Mouse (Mus musculus) stomach, embryonic 14.5 days (tissue): ENCODE results near the gene Pde6b. TPM values are rescaled to one million over a fixed set of nuclear protein-coding genes. Genes with fewer than 3 reads are reported as not detected.

Experiments
- ATAC-seq: fragments of 200-750 bp; cut with Nextera tagmentation; 2 replicates; pipeline ENCODE4 v1.8.0; 2017; ENCODE audit warnings: low read depth, moderate TSS enrichment; ENCODE audit not compliant: insufficient number of reproducible peaks, insufficient read depth, low FRiP score
- H3K27ac ChIP-seq: fragments of 300-500 bp; sonication (generic); 2 replicates; pipeline ENCODE4 v1.5.1; 2014; ENCODE audit warnings: mild to moderate bottlenecking, low read length, moderate library complexity, mixed read lengths
- H3K27me3 ChIP-seq: fragments of 300-500 bp; sonication (generic); 2 replicates; pipeline ENCODE4 v1.6.1; 2014; ENCODE audit warnings: low read length, control low read depth, mixed read lengths; ENCODE audit not compliant: control insufficient read depth, insufficient read depth
- H3K36me3 ChIP-seq: fragments of 300-500 bp; sonication (generic); 2 replicates; pipeline ENCODE4 v1.6.1; 2014; ENCODE audit warnings: mild to moderate bottlenecking, control low read depth, low read length, moderate library complexity, mixed read lengths; ENCODE audit not compliant: control insufficient read depth, insufficient read depth
- H3K4me1 ChIP-seq: fragments of 300-500 bp; sonication (generic); 2 replicates; pipeline ENCODE4 v1.6.1; 2014; ENCODE audit warnings: low read length, control low read depth, mixed read lengths; ENCODE audit not compliant: control insufficient read depth, insufficient read depth
- H3K4me2 ChIP-seq: fragments of 300-500 bp; sonication (generic); replicated peaks from 2 replicates; pipeline ENCODE4 v1.6.1; 2014; ENCODE audit warnings: low read depth, low read length, control low read depth
- H3K4me3 ChIP-seq: fragments of 300-500 bp; sonication (generic); 2 replicates; pipeline ENCODE4 v1.5.1; 2014; ENCODE audit warnings: low read depth, low read length, control low read depth
- H3K9ac ChIP-seq: fragments of 300-500 bp; sonication (generic); replicated peaks from 2 replicates; pipeline ENCODE4 v1.6.1; 2014; ENCODE audit warnings: low read depth, mild to moderate bottlenecking, control low read depth, low read length, moderate library complexity, mixed read lengths
- H3K9me3 ChIP-seq: fragments of 300-500 bp; sonication (generic); 2 replicates; pipeline ENCODE4 v1.6.1; 2016; ENCODE audit warnings: low read depth, low read length, control low read depth; ENCODE audit not compliant: control insufficient read depth
- WGBS: fragments of 180-500 bp; shearing (Covaris S2); extraction: QIAGEN DNeasy Blood & Tissue Kit; methylation state at CpG from one replicate; pipeline ENCODE4 v1.1.7; 2014; 5-methylcytosine and 5-hydroxymethylcytosine counted together
- polyA plus RNA-seq: library from polyadenylated mRNA; unstranded; fragments of >200 nt; fragmentation: Nextera tagmentation; extraction: Ambion mirVana; gene quantifications from 2 replicates; pipeline ENCODE4 v1.2.1, GENCODE M21; 2014

Gene Pde6b
- polyA plus RNA-seq, 1 experiment from 2014 or later: 0.62 TPM

GRCm38 (mm10) chr5:108374079-108374478 is 14.1 kb upstream of the Pde6b start:
- H3K27me3 ChIP-seq: peaks cover 25% of the 10 kb centered on the region
- no peak overlapping the region for H3K9ac ChIP-seq
- WGBS: 73% methylated on average over 5 of the region's 5 CpGs
- no peaks in the 10 kb centered on the region for H3K36me3 ChIP-seq
- H3K4me1 ChIP-seq: no peaks in the 10 kb centered on the region; the same call in 1 of the 2 replicates
- no peak overlapping the region for H3K4me2 ChIP-seq
- no peak for ATAC-seq
- H3K27ac ChIP-seq: no peak overlapping the region
- no peaks in the 10 kb centered on the region for H3K9me3 ChIP-seq
- no peak overlapping the region for H3K4me3 ChIP-seq

GRCm38 (mm10) chr5:108376059-108376458 is 12.1 kb upstream of the Pde6b start:
- 59% methylated on average over 1 of the region's 1 CpGs for WGBS
- no peaks in the 10 kb centered on the region for H3K36me3 ChIP-seq
- H3K9me3 ChIP-seq: no peaks in the 10 kb centered on the region
- H3K9ac ChIP-seq: no peak overlapping the region
- H3K27me3 ChIP-seq: 0 out of 2 replicates have a peak, but pooled peaks cover 8% of the 10 kb centered on the region
- no peak overlapping the region for H3K4me3 ChIP-seq
- H3K4me1 ChIP-seq: no peaks in the 10 kb centered on the region
- no peak overlapping the region for H3K27ac ChIP-seq
- no peak for ATAC-seq
- H3K4me2 ChIP-seq: no peak overlapping the region

- 81% methylated on average over 4 of the region's 4 CpGs for WGBS
- Histone ChIP-seq H3K9ac (no peak overlapping the region), H3K9me3 (no peaks in the 10 kb centered on the region), H3K27me3 (no peaks in the 10 kb centered on the region), H3K4me1 (no peaks in the 10 kb centered on the region), H3K27ac (no peak overlapping the region), H3K4me3 (no peak overlapping the region), H3K36me3 (no peaks in the 10 kb centered on the region), H3K4me2 (no peak overlapping the region)
- ATAC-seq: no peak
These were observed 9.8 kb upstream of the Pde6b start for GRCm38 (mm10) chr5:108378346-108378745.

GRCm38 (mm10) chr5:108385632-108386031 is 2.6 kb upstream of the Pde6b start:
- 79% methylated on average over 2 of the region's 2 CpGs for WGBS
- H3K9me3 ChIP-seq: no peaks in the 10 kb centered on the region
- H3K4me2 ChIP-seq: no peak overlapping the region
- no peak overlapping the region for H3K27ac ChIP-seq
- H3K4me1 ChIP-seq: no peaks in the 10 kb centered on the region
- no peaks in the 10 kb centered on the region for H3K27me3 ChIP-seq
- H3K4me3 ChIP-seq: no peak overlapping the region
- no peaks in the 10 kb centered on the region for H3K36me3 ChIP-seq
- no peak overlapping the region for H3K9ac ChIP-seq
- ATAC-seq: no peak

- no peaks in the 10 kb centered on the region for H3K27me3 ChIP-seq
- no peak for ATAC-seq
- H3K9me3 ChIP-seq: no peaks in the 10 kb centered on the region
- H3K4me3 ChIP-seq: no peak overlapping the region
- H3K9ac ChIP-seq: no peak overlapping the region
- H3K27ac ChIP-seq: no peak overlapping the region
- H3K36me3 ChIP-seq: no peaks in the 10 kb centered on the region
- H3K4me2 ChIP-seq: no peak overlapping the region
- H3K4me1 ChIP-seq: no peaks in the 10 kb centered on the region
- WGBS: 63% methylated on average over 4 of the region's 4 CpGs
These were observed 1.7 kb upstream of the Pde6b start for GRCm38 (mm10) chr5:108386449-108386848.

GRCm38 (mm10) chr5:108389744-108390143 is 1.6 kb downstream of the Pde6b start:
- H3K36me3 ChIP-seq: no peaks in the 10 kb centered on the region
- no peaks in the 10 kb centered on the region for H3K27me3 ChIP-seq
- H3K27ac ChIP-seq: no peak overlapping the region
- no peak overlapping the region for H3K4me3 ChIP-seq
- 71% methylated on average over 3 of the region's 3 CpGs for WGBS
- H3K9me3 ChIP-seq: no peaks in the 10 kb centered on the region
- H3K4me1 ChIP-seq: no peaks in the 10 kb centered on the region
- no peak overlapping the region for H3K9ac ChIP-seq
- no peak overlapping the region for H3K4me2 ChIP-seq
- ATAC-seq: no peak

GRCm38 (mm10) chr5:108403453-108403852 is 15.3 kb downstream of the Pde6b start:
- 81% methylated on average over 4 of the region's 4 CpGs for WGBS
- Histone ChIP-seq H3K27me3 (no peaks in the 10 kb centered on the region), H3K4me1 (no peaks in the 10 kb centered on the region), H3K36me3 (no peaks in the 10 kb centered on the region), H3K4me2 (no peak overlapping the region), H3K4me3 (no peak overlapping the region), H3K9me3 (no peaks in the 10 kb centered on the region), H3K9ac (no peak overlapping the region), H3K27ac (no peak overlapping the region)
- no peak for ATAC-seq

- no peaks in the 10 kb centered on the region for H3K4me1 ChIP-seq
- H3K36me3 ChIP-seq: no peaks in the 10 kb centered on the region
- no peaks in the 10 kb centered on the region for H3K27me3 ChIP-seq
- H3K4me3 ChIP-seq: no peak overlapping the region
- ATAC-seq: no peak
- H3K27ac ChIP-seq: no peak overlapping the region
- 66% methylated on average over 1 of the region's 1 CpGs for WGBS
- H3K4me2 ChIP-seq: no peak overlapping the region
- no peak overlapping the region for H3K9ac ChIP-seq
- H3K9me3 ChIP-seq: no peaks in the 10 kb centered on the region
These were observed 17.3 kb downstream of the Pde6b start for GRCm38 (mm10) chr5:108405460-108405859.

GRCm38 (mm10) chr5:108406977-108407376 is 18.8 kb downstream of the Pde6b start:
- WGBS: 71% methylated on average over 2 of the region's 2 CpGs
- no peak overlapping the region for H3K27ac ChIP-seq
- H3K4me1 ChIP-seq: no peaks in the 10 kb centered on the region
- H3K36me3 ChIP-seq: no peaks in the 10 kb centered on the region
- no peaks in the 10 kb centered on the region for H3K9me3 ChIP-seq
- H3K27me3 ChIP-seq: no peaks in the 10 kb centered on the region
- no peak overlapping the region for H3K9ac ChIP-seq
- no peak overlapping the region for H3K4me2 ChIP-seq
- no peak overlapping the region for H3K4me3 ChIP-seq
- no peak for ATAC-seq
